Mouse (Mus musculus) common myeloid progenitor, adult 5-6 weeks (primary cell): ENCODE data around the gene Zfp384. TPM values are rescaled to one million over a fixed set of nuclear protein-coding genes. Genes with fewer than 3 reads are reported as not detected.

Experiments
- ATAC-seq: replicated peaks from 2 replicates; pipeline ENCODE4 v1.8.0; 2016; ENCODE audit warnings: low read depth, mild to moderate bottlenecking, moderate TSS enrichment, inconsistent platforms; ENCODE audit not compliant: poor library complexity, severe bottlenecking
- total RNA-seq: library from RNA; stranded (forward); fragments of 200-1000, 187-1606 nt; gene quantifications from 2 replicates; pipeline ENCODE4 v1.2.3, GENCODE M21; 2017

The Zfp384 gene
- total RNA-seq, 1 experiment from 2014 or later, result 27.0 TPM

DNA sequence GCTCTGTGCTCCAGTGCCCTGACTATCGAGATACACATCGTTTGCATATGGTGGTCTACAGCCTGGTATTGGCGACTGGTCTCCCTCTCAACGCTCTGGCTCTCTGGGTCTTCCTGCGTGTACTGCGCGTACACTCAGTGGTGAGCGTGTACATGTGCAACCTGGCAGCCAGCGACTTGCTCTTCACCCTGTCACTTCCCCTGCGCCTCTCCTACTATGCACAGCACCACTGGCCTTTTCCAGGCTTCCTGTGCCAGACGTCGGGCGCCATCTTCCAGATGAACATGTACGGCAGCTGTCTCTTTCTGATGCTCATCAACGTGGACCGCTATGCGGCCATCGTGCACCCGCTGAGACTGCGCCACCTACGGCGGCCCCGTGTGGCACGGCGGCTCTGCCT, 72.4 kb downstream of the Zfp384 start:
- no peak for ATAC-seq

GRCm38 (mm10) chr6:125081797-125082560, 73.0 kb downstream of the Zfp384 start:
- ATAC-seq, result no peak

DNA sequence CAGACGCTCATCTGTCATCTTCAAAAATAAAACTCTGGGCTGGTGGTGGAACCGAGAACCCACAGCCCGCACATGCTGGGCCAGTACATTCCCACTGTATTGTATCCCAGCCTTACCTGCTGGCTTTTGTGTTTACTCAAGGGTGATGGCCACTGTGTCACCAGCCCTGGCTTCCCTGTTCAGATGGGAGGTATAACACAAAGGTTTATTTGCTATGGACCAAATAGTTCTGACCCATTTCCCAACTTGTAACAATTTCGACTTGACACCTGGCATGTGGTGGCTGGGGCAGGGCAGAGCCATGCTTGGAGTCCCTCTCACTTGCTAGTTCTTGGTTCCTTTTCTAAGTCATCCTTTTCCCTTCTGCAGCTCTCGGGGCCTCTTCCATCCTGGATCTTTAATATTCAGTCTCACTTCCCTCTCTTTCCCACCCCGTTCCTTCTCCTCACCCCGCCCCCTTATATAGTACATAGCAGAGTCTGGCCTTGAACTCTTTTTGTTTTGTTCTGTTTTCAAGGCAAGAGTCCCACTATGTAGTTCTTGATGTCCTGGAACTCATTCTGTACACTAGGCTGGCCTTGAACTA, 73.9 kb downstream of the Zfp384 start:
- ATAC-seq, result no peak

DNA sequence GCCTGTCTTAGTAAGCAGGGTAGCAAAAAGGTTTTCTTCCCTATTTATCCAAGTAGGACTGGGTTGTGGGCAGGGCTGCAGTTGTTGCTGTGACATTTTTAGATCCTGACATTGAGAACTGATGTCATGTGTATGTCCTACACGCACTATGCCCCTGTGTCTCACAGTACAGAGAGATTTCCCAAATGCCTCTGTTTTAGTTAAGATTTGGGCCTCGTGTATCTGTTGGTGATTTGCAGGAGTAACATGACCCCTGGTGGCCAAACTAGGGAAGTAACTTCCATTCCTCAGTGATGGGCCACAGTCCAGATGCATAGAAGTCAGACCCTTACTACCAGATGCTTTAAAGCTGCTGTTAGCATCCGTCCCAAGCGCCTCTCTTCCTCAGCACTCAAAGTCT, 75.5 kb downstream of the Zfp384 start:
- ATAC-seq, result peak; percentile 55

Other genes starting within 250 kb of the Zfp384 start
- gene Eno2, start 239.5 kb upstream of the Zfp384 start, total RNA-seq, result 0.46 TPM in 1 of 2 replicates, not detected in the other
- not detected in 2 replicates for gene Lrrc23, start 229.4 kb upstream of the Zfp384 start, total RNA-seq
- 1.1 and 3.8 TPM in 2 replicates for gene Spsb2, start 200.5 kb upstream of the Zfp384 start, total RNA-seq
- gene Tpi1, start 194.8 kb upstream of the Zfp384 start, total RNA-seq, result 158 and 197 TPM in 2 replicates
- gene Usp5, start 179.7 kb upstream of the Zfp384 start, total RNA-seq, result 76.5 and 84.3 TPM in 2 replicates
- gene Cdca3, start 179.6 kb upstream of the Zfp384 start, total RNA-seq, result 73.5 and 92.1 TPM in 2 replicates
- gene Gnb3, start 168.9 kb upstream of the Zfp384 start, total RNA-seq, result not detected in 2 replicates
- 8.3 and 8.7 TPM in 2 replicates for gene P3h3, start 151.4 kb upstream of the Zfp384 start, total RNA-seq
- gene Gpr162, start 145.2 kb upstream of the Zfp384 start, total RNA-seq, result 0.24 and 0.32 TPM in 2 replicates
- 0.73 TPM in 2 replicates for gene Cd4, start 120.9 kb upstream of the Zfp384 start, total RNA-seq
- gene Lag3, start 97.4 kb upstream of the Zfp384 start, total RNA-seq, result 0.82 and 1.6 TPM in 2 replicates
- gene Ptms, start 89.0 kb upstream of the Zfp384 start, total RNA-seq, result 40.3 and 71.3 TPM in 2 replicates
- 54.9 and 61.1 TPM in 2 replicates for gene Mlf2, start 77.8 kb upstream of the Zfp384 start, total RNA-seq
- 45.6 and 48.1 TPM in 2 replicates for gene Cops7a, start 43.6 kb upstream of the Zfp384 start, total RNA-seq
- not detected in 2 replicates for gene Pianp, start 12.5 kb upstream of the Zfp384 start, total RNA-seq
- gene Ing4, start 30.6 kb downstream of the Zfp384 start, total RNA-seq, result 52.8 and 69.9 TPM in 2 replicates
- 2.3 and 5.4 TPM in 2 replicates for gene Acrbp, start 40.5 kb downstream of the Zfp384 start, total RNA-seq
- gene Lpar5, start 58.8 kb downstream of the Zfp384 start, total RNA-seq, result 4.4 and 6.9 TPM in 2 replicates
- 444 and 506 TPM in 2 replicates for gene Chd4, start 86.8 kb downstream of the Zfp384 start, total RNA-seq
- gene Nop2, start 122.8 kb downstream of the Zfp384 start, total RNA-seq, result 85.9 and 92.8 TPM in 2 replicates
- gene Iffo1, start 136.1 kb downstream of the Zfp384 start, total RNA-seq, result 16.5 and 19.5 TPM in 2 replicates
- gene Gapdh, start 157.3 kb downstream of the Zfp384 start, total RNA-seq, result 769 and 809 TPM in 2 replicates
- gene Ncapd2, start 182.6 kb downstream of the Zfp384 start, total RNA-seq, result 272 and 344 TPM in 2 replicates
- gene Mrpl51, start 182.7 kb downstream of the Zfp384 start, total RNA-seq, result 97.3 and 99.1 TPM in 2 replicates
- 4.9 and 8.0 TPM in 2 replicates for gene Vamp1, start 206.4 kb downstream of the Zfp384 start, total RNA-seq
- gene Tapbpl, start 222.7 kb downstream of the Zfp384 start, total RNA-seq, result 18.8 and 20.2 TPM in 2 replicates
- 66.4 and 98.2 TPM in 2 replicates for gene Cd27, start 227.9 kb downstream of the Zfp384 start, total RNA-seq